Mouse (Mus musculus) CD8-positive naive resting alpha-beta T cell, adult 2 months (primary cell): ENCODE data around the gene Magea1.
"Not testable (repeated sequence)": the region's sequence is repeated elsewhere in the genome, so short reads cannot be mapped to it uniquely, and the experiment has no call there.

Experiments used
- DNase-seq, 2 experiments: peaks; one replicate each; pipeline ENCODE4 v3.0.0; 2022; ENCODE audit warnings: low read depth in 2 of 2, low spot score in 2 of 2

Gene Magea1

DNA sequence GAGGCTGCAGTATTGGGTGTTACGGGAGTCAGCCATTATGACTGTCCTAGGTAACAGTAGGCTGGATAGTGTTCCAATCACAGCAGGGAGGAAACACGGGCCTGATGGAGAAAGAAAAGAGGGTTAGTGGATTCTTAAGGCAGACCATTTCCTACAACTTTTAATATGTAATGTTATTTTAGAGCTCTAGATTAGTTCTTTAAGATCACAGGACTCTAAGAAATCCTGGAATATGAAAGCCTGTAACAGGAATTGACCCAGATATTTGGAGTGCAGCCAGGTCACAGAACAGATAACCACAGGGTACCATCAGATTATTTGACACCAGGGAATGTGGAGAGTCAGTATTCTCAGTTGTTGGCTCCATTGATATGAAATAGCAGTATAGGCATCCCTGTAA, at the start of gene Magea1:
TSS of gene Magea1 (minus strand) at position 101 of the 400 bp plus-strand sequence.
- not testable (repeated sequence) for DNase-seq

GRCm38 (mm10) chrX:155128312-155128711, 38.7 kb upstream of the Magea1 start, which contains the start of gene Cldn34b2:
Gene Cldn34b2 (minus strand): TSS chrX:155128412.
- not testable (repeated sequence) for DNase-seq

DNA sequence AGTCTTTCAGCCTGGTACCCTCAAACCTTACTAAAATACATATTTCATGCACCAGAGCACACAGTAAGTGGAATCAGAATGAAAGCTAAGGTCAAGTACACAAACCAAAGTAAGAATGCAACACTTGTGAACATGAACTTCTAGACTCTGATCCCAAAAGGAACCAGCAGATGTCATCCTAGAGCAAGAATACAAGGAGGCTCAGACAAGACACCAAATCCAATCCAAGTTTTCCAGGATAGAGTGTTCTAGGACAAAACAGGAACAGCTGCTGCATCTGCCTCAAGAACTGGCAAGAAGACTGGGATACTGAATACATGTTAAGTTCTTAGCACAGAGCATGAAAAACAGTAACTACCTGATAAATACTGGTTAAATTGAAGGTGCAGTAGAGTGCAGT, 8.4 kb upstream of the Magea1 start:
- no peak for DNase-seq

DNA sequence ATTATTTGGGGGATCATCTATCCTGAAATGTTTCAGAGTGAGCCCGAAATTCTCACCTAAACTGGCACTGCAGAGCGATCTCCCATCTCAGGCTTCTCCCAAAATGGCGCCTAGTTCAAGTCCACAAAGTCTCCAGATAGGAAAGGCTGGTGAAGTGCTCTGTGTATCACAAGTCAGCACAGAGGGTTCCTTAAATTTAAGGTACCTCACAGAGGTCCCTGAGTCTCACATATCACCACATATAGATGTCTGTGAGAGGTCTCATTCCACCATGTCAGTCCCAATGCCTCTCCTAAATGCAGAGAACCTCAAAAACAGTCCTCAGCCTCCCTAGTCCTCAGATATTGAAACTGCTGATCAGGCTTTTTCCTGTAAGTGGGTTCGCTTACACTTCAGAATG, 4.0 kb upstream of the Magea1 start, which contains the start of gene Magea2:
TSS of gene Magea2 (minus strand) at position 101 of the 400 bp plus-strand sequence.
- not testable (repeated sequence) for DNase-seq

DNA sequence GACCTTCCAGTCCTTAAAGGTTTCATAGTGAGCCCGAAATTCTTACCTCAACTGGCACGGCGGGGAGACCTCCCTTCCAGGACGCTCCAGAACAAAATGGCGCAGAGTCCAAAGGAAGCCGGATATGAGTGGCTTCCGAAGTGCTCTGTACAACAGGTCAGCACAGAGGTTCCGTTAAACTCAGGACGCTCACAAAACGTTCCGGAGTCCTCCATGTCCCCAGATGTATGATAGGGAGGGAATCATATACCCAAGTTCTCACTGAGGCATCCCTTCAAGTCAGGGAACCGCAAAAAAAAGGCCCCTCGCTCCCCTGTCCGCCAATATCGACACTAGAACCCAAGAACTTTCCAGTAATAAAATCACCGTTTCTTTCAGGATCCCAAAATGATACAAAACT, 26.5 kb downstream of the Magea1 start, which contains the start of gene Magea5:
TSS of gene Magea5 (minus strand) at position 101 of the 400 bp plus-strand sequence.
- not testable (repeated sequence) for DNase-seq
